Mouse (Mus musculus) left cerebral cortex, postnatal 36 days (tissue): Measurements from ENCODE around the gene Abca5. TPM values are rescaled to one million over a fixed set of nuclear protein-coding genes. Genes with fewer than 3 reads are reported as not detected.
"Not testable (repeated sequence)": the region's sequence is repeated elsewhere in the genome, so short reads cannot be mapped to it uniquely, and the experiment has no call there.

Source experiments
- DNase-seq, 2 experiments: peaks; one replicate each; pipeline ENCODE4 v3.0.0; 2021 to 2022; ENCODE audit warnings: low spot score in 2 of 2, mixed read lengths in 1 of 2
- intact Hi-C: fragments of 180-260 bp; cut with DNase I; formaldehyde crosslinking; loops from one replicate; pipeline ENCODE4 v1.15.1; 2025
- total RNA-seq, 2 experiments: library from RNA; stranded (reverse); gene quantifications; 2 replicates each; pipeline ENCODE4 v1.2.3; 2021

Gene Abca5
- 10 to 100 TPM; 40.7 to 47.3 TPM for total RNA-seq

- peak; percentile 86 to 91 for DNase-seq
Measured at GRCm38 (mm10) chr11:110337289-110338245, at the start of gene Abca5. TSS of gene Abca5 (minus strand) at chr11:110337716.

GRCm38 (mm10) chr11:110385487-110385886 lies 48.0 kb upstream of the Abca5 start:
- DNase-seq: no peak
- intact Hi-C loops: no loop called here

More at GRCm38 (mm10) chr11:110337289-110338245, at the start of gene Abca5:
- intact Hi-C loops: no loop called here

GRCm38 (mm10) chr11:110380310-110380668 lies 42.8 kb upstream of the Abca5 start:
- intact Hi-C loops: no loop called here
- no peak for DNase-seq

- DNase-seq: peak; percentile 38 to 53
- intact Hi-C loops: no loop called here
Measured at GRCm38 (mm10) chr11:110379661-110380309, 42.3 kb upstream of the Abca5 start.

- intact Hi-C loops: no loop called here
- no peak for DNase-seq
Measured at GRCm38 (mm10) chr11:110374036-110374435, 36.5 kb upstream of the Abca5 start.

- no peak for DNase-seq
- intact Hi-C loops: no loop called here
Measured at GRCm38 (mm10) chr11:110372266-110372954, 34.9 kb upstream of the Abca5 start.

GRCm38 (mm10) chr11:110371827-110372226 lies 34.3 kb upstream of the Abca5 start:
- DNase-seq: no peak
- intact Hi-C loops: no loop called here

GRCm38 (mm10) chr11:110369312-110370019 lies 31.9 kb upstream of the Abca5 start:
- intact Hi-C loops: loop anchor here (10.0 kb wide), 1 partner anchor 125 kb away; no protein-coding TSS in a partner anchor
- no peak for DNase-seq

- intact Hi-C loops: loop anchor here (10.0 kb wide), 1 partner anchor 127 kb away; no protein-coding TSS in a partner anchor
- no peak for DNase-seq
Measured at GRCm38 (mm10) chr11:110367638-110368037, 30.1 kb upstream of the Abca5 start.

- no peak for DNase-seq
- intact Hi-C loops: loop anchor here (10.0 kb wide), 1 partner anchor 128 kb away; no protein-coding TSS in a partner anchor
Measured at GRCm38 (mm10) chr11:110366902-110367301, 29.4 kb upstream of the Abca5 start.

GRCm38 (mm10) chr11:110365016-110365415 lies 27.5 kb upstream of the Abca5 start:
- intact Hi-C loops: loop anchor here (10.0 kb wide), 1 partner anchor 130 kb away; no protein-coding TSS in a partner anchor
- no peak for DNase-seq

- intact Hi-C loops: loop anchor here (10.0 kb wide), 1 partner anchor 1167 kb away; no protein-coding TSS in a partner anchor
- peak; percentile 23 to 50 for DNase-seq
Measured at GRCm38 (mm10) chr11:110357756-110358551, 20.4 kb upstream of the Abca5 start.

GRCm38 (mm10) chr11:110355131-110355530 lies 17.6 kb upstream of the Abca5 start:
- intact Hi-C loops: loop anchor here (10.0 kb wide), 1 partner anchor 1170 kb away; no protein-coding TSS in a partner anchor
- DNase-seq: not testable (repeated sequence)

- intact Hi-C loops: loop anchor here (10.0 kb wide), 1 partner anchor 1171 kb away; no protein-coding TSS in a partner anchor
- DNase-seq: peak in 1 of 2 experiments; percentile 24
Measured at GRCm38 (mm10) chr11:110354261-110354660, 16.7 kb upstream of the Abca5 start.

- DNase-seq: no peak
- intact Hi-C loops: no loop called here
Measured at GRCm38 (mm10) chr11:110348170-110348569, 10.7 kb upstream of the Abca5 start.

- intact Hi-C loops: no loop called here
- DNase-seq: no peak
Measured at GRCm38 (mm10) chr11:110347768-110348167, 10.3 kb upstream of the Abca5 start.

- DNase-seq: peak; percentile 27 to 33
- intact Hi-C loops: no loop called here
Measured at GRCm38 (mm10) chr11:110336814-110337288, 665 bp downstream of the Abca5 start.

GRCm38 (mm10) chr11:110330093-110330492 lies 7.4 kb downstream of the Abca5 start:
- intact Hi-C loops: no loop called here
- peak in 1 of 2 experiments; percentile 21 for DNase-seq
